Mouse (Mus musculus) urinary bladder, postnatal 36 days (tissue): ENCODE data around the gene Pla1a.
"Not testable (repeated sequence)": the region's sequence is repeated elsewhere in the genome, so short reads cannot be mapped to it uniquely, and the experiment has no call there.

Experiments
- DNase-seq, 2 experiments: peaks; one replicate each; pipeline ENCODE4 v3.0.0; 2022; ENCODE audit warnings: low spot score in 2 of 2, mixed read lengths in 1 of 2

Gene Pla1a

DNA sequence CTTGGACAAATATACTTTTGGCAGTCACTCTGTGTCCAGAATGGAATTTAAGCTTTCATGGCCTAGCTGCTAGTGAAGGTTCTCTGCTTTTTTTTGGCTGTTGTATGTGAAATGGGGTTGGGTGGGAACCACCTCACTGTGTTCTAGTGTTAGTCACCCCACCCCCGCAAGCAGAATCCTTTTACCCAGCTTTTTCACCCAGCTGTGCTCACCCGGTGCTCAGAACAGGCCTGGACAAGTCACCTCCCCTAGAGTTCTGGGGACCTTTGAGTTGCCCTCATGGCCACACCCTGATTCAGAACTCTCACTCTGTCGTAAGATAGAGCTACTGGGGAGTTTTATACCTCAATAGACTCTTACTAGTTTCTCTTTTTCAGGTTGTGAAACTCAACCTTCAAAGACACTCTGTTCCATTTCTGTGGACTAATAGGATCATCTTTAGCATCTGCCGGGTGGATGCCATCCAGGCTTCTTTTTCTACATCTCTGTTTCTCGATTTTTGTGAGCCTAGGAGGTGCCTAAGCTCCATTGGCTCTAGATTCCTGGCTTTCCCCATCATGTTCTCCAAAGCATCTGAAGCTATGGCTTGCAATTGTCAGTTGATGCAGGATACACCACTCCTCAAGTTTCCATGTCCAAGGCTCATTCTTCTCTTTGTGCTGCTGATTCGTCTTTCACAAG, 25.8 kb upstream of the Pla1a start:
- peak; percentile 43 to 44 for DNase-seq

GRCm38 (mm10) chr16:38456812-38457567, 24.0 kb upstream of the Pla1a start:
- no peak for DNase-seq

GRCm38 (mm10) chr16:38455511-38456418, 22.8 kb upstream of the Pla1a start, which contains the start of gene Cd80:
TSS of gene Cd80 (plus strand) at chr16:38455561.
- DNase-seq, result no peak

GRCm38 (mm10) chr16:38454533-38455254, 21.7 kb upstream of the Pla1a start:
- no peak for DNase-seq

DNA sequence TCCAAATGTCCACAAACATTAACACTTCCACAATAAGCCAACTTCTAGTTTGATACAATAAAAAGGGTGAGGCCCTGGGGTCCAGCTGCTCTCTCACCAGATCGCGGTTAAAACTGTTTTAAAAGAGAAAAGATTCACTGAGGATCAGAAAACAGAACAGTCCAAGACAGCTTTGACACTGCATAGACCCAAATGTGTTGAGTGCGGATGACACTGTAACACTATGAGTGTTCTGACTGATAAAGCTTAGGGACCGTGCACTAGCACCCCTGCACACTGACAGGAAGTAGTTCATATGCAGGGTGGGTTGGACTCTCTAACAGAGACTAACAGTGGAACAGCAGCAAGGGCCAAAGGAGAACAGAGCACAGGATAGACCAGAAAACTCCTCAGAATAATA, 21.0 kb upstream of the Pla1a start:
- DNase-seq, result no peak

DNA sequence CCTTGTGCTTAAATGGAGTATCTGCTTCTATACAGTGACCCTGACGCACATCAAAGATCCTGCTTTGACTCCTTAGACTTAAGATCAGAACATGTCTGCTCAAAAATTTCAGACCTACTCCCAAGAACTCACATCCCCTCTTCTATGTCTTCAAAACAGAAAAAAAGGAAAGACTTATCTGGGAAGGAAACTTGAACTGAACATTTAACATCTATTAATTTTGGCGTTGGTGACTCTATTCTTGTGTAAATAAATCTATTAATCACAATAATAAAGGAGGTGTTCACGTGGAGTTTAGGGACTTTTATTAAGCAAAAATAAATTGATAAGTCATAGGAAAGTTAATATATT, 20.2 kb upstream of the Pla1a start:
- DNase-seq, result no peak

DNA sequence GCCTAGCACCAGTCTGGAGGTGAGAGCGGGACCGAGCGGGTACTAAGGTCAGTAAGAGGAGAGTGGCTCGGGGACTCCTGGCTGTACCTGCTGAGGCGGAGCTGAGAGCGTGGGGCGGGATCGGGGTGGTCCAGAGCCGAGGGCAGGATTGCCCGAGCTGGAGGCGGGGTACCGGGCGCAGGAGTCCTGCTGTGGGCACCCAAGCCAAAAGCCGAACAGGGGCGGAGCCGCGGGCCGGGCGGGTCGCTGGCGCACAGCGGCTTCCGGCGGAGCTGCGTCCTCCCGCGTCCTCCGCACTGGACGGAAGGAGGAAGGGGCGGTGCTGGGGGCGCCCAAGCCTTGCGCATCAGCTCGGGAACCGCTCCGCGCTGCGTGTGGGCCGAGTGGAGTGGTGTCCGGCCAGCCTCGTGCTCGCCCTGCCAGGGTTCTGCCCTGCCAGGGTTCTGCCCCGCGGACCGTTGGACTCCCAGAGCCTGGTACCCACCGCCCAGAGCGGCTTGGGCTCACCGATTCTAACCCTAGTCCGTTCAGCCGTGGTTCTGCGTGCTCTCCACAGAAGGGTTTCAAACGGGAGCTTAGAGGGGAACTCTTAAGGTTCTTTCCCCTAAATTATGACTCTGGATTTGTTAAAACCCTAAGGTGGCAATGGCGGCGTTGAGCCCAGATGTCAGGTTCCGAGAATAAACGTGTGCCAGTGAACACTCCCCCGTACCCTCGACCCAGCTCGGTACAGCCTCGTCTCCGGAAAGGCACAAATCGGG, 19.7 kb upstream of the Pla1a start, which contains the start of gene Adprh:
Gene Adprh (minus strand): TSS at position 262 of the 761 bp plus-strand sequence.
- peak; percentile 93 to 96 for DNase-seq

- no peak for DNase-seq
Measured at GRCm38 (mm10) chr16:38451421-38452205, 18.7 kb upstream of the Pla1a start.

DNA sequence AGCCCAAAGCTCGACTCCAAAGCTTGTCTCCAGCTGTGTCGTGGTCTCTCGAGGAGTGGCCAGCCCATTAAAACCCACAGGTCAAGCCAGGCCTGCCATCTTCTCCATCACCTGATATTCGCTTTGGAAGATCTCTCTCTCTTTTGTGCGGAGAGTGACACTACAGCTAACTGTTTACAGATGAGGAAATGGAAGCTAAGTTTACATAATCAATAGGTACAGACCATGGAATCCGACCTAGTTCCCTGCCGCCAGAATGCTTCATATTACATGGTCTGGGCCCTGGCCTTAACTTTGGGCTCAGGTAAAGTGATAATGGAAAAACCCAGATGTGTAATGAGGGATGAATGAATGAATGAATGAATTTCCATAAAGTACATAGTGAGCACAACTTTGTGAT, 17.8 kb upstream of the Pla1a start:
- no peak for DNase-seq

DNA sequence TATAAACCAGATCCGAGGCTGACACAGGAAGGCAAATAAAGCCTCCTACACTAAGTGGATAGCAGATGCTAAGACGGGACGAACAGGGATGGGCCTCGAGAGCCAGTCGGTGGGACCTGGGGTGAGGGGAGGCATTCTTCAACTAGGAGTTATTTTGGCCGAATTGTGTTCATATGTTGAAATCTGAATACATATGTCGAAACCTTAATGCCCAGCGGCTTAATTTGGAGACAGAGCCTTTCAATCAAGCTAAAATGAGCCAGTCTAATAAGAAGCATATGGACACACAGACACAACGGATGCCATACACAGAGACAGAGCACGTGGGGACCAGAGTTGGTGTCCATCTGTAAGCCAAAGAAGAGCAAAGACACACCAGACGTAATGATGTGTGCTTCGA, 15.5 kb upstream of the Pla1a start:
- no peak for DNase-seq

- no peak for DNase-seq
Measured at GRCm38 (mm10) chr16:38447366-38447765, 14.4 kb upstream of the Pla1a start.

- not testable (repeated sequence) for DNase-seq
Measured at GRCm38 (mm10) chr16:38446141-38446540, 13.2 kb upstream of the Pla1a start.

GRCm38 (mm10) chr16:38445576-38445975, 12.6 kb upstream of the Pla1a start:
- no peak for DNase-seq

DNA sequence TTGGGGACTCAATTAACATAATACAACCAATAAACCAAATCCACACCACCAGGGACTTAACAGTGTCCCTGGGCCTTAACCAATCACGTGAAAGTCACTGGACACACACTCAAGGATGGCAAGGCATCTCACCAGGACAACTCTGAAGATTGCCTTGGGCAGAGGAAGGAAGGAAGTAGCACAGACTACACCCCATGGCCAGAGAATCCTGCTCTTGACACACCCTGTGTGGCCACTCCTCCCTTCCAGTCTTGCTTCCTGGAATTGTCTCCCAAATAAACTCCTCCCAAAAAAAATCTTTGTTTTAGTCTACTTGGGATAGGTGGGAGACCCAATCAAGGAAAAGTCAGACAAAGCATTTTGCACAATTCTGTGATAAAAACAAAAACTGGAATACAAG, 12.1 kb upstream of the Pla1a start:
- no peak for DNase-seq

DNA sequence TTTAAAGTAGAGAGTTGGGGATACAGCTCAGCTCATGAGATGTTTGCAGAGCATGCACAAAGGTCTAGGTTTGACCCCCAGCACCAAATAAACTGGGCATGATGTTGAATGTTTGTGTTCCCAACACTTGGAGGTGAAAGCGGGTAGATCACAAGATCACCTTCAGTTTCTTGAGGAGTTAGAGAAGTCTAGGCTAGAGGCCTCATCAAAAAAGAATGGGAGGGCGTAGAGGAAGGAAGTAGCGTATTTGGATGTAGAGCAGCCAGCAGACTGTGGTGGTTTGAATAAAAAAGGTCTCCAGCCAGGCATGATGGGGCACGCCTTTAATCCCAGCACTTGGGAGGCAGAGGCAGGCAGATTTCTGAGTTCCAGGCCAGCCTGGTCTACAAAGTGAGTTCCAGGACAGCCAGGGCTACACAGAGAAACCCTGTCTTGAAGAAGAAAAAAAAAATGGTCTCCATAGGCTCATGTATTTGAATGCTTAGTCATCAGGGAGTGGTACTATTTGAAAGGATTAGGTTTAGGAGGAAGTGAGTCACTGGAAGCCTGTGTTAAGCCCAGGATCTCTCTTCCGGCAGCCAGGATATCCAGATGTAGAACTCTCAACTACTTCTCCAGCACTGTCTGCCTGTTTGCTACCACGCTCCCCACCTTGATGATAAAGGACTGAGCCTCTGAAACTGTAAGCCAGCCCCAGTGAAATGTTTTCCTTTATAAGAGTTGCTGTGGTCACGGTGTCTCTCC, 10.9 kb upstream of the Pla1a start:
- DNase-seq, result no peak

DNA sequence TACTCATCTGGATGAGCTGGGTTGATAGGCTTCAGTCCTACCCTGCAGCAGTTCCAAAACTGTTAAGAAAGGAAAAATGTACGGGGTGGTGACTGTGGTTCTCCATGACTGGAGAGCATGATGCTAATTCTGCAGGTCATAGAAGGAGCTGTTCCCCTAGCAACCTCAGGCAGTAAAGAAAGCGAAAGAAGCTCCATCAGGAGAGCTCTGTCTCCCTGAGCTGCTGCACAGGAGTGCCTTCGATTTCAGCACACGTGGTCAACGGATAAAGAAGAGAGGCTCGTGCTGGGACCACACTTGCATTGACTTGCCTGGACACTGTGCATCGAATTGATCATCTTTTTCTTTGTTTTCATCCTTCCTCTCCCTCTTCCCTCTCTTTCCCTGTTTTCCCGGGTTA, 9.3 kb upstream of the Pla1a start:
- DNase-seq, result no peak

- no peak for DNase-seq
Measured at GRCm38 (mm10) chr16:38441611-38442010, 8.7 kb upstream of the Pla1a start.

DNA sequence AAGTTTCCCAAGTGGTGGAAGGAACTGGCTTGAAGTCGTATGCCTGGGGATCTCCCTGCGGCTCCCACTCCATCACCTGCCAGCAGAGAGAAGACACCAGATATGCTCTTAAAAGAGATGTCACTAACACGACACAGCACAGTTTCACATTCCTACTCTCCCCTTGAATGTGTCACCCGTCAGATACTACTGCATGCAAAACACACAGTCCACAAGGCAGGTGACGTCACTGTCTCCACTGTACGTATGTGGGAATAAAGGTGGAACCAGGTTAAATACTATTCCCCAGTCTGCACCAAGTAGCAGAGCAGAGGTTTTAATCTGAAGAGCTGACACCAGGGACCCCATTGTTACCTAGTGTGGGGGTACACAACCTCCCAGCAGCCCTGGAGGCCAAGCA, 7.5 kb upstream of the Pla1a start:
- no peak for DNase-seq

DNA sequence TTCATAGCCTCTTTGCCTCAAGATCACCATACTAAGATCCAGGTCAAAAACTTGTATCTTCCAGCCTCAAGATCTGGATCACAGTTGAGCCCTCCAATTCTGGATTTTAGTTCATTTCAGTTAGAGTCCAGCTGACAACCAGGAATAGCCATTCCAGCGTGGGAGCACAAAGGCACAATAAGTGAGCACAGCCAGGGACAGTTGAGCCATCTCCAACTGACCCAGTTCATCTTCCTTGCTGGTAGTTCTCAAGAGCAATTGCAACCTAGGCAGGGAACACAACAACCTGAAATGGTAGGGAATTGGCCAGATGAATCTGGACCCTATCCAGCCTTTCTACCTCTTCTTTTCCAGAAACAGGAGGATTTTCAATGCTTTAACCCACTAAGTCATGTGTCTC, 6.2 kb upstream of the Pla1a start:
- no peak for DNase-seq
